Mouse (Mus musculus): ENCODE measurements around the gene Ankrd52.

GRCm38 (mm10) chr10:128455280-128455679 is 78.4 kb downstream of the Ankrd52 start:
- TF ChIP-seq POLR2A (IDR thresholded peaks at IDR 0.05; ENCODE audit: borderline replicate concordance, extremely low read depth, low read depth, low read length) (no peak), CTCF (IDR thresholded peaks at IDR 0.05; ENCODE audit: insufficient read depth, low read length) (no peak)

All from lung, adult 2 months (tissue).